Mouse (Mus musculus) ovary, postnatal 14 days (tissue): ENCODE data around the gene Atp6v0e.

Source experiments
- DNase-seq: peaks from one replicate; pipeline ENCODE4 v3.0.0; 2022; ENCODE audit warnings: low spot score

The Atp6v0e gene

GRCm38 (mm10) chr17:26662978-26663683 is at the start of gene Atp6v0e:
TSS of gene Atp6v0e (plus strand) at chr17:26663231.
- peak; percentile 94 for DNase-seq

GRCm38 (mm10) chr17:26614286-26614685 is 48.7 kb upstream of the Atp6v0e start:
- no peak for DNase-seq

DNA sequence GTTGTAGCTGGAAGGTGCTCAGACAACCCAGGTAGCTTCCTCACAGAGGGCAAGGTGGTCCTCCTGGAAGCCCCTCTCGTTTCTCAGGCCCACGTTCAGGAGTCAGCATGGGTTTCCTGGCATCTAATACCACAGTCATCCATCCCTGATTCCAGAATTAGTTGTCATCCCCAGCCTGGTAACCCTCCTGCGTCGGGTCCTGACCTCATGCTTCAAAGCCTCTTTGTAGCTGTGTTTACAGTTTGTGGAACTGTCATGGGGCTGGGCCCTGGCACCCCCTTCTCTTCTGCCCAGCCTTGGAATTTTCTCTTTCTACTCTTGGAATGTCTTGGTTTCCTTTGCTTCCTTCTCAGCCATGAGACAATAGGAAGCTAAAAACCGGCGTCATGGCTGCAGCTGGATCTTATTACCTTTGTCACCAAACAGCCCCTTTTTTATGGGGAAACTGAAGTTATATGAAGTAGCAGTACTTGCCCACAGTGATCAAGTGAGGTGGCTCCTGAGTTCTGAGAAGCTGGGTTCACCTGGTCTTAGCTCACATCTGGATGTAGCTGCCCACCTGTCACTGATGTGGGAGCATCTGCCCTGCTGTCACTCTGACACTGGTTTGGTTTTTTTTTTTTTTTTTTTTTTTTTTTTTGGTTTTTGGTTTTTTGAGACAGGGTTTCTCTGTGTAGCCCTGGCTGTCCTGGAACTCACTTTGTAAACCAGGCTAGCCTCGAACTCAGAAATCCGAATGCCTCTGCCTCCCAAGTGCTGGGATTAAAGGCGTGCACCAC is 48.1 kb upstream of the Atp6v0e start:
- no peak for DNase-seq

DNA sequence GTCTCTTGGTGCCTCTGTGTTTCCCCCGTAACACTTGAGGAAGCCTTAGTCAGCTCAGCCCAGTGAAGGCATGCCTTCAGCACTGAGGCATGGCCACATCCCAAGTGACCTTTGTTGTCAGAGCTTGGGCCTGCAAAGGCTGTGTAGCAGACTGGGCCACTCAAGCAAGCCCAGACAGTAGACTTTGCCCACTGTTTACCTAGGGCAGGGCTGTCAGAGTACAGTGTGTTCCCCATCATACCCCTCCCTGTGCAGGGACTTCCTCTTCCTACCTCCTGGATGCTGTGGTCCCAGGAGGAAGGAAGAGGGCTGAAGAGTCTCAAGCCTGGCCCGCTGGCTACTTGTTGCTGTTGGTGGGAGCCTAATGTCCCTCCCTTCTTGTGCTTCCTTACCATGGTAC is 46.3 kb upstream of the Atp6v0e start:
- no peak for DNase-seq

DNA sequence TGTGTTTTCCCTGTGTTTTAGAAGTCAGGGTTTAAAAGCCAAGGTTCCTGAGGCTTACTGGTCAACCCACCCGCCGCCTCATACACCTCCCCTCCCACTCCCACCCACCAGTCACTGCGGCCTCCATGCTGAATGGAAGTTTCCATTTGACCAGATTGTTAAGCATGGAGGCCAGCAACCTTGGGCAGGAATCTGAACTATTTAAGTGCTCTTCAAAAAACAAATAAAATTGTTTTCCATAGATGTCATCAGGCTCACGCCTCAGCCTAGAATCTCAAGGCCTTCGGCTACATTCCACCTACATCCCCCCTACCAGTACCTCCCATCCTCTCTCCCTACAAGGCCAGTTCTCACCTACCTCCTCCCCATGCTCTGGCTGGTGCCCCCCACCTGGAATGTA is 44.5 kb upstream of the Atp6v0e start:
- DNase-seq = no peak

GRCm38 (mm10) chr17:26619577-26619976 is 43.5 kb upstream of the Atp6v0e start:
- no peak for DNase-seq

- DNase-seq = no peak
These were observed 42.7 kb upstream of the Atp6v0e start for GRCm38 (mm10) chr17:26620292-26620691.

DNA sequence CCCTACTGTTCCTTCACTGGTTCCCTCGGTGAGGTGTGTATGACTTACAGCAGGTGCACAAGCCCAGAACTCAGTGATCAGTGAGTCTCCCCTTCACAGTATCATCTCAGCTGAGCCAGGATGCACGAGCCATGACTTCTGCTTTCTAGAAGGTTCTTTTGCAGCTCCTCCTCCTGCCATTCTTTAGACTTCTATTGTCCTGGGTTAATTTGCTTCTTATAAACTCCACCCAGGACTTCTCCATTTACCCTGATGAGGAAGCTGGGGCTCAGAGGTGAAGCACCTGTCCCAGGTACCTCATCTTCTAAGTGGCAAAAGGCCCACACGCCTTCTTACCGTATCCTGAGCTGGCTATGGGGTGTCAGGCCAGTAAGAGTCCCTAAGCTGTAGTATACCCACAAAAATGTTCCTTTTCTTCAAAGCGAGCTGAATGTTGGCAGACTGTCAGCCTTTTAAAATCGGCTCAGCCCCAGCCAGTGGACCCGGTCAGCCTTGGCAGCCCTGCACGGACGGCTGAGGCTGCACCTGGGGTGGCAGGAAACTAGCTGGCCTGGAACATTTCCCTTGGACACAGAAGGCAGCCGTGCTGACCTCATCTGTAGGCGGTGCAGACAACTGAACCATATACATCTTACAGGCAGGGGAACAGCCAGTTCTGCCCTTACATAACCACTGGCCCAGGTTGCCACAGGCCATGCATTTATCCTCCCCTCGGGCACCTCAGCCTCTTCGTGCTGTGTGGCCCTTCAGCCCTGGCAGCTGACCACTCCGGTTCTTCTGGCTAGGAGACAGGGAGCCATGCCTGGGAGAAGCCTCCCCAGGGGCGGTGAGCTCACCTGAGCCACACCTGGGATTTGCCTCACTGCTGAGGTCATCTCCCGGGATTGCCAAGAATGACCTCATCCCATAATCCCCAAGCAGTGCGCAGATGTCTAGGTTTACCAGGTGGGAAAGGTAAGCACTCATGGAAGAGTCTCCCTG is 42.0 kb upstream of the Atp6v0e start:
- peak; percentile 48 for DNase-seq

DNA sequence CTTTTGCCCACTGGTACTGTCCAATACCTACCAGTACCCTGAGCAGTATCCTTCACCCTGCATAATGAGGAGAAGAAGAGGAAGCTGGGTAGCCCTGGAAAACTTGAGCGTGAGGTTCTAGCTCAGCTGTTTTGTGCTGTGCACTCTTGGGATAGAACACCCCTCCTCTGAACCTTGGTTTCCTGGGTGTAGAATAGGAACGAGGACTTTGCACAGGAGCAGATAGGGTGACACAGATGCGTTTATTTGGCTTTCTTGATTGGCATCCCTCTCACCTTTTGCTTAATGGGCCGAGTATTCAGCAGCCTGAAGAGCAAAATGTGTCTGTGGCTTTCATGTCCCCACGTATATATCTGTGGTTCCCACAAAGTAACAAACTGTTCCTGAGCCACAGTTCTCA is 41.1 kb upstream of the Atp6v0e start:
- no peak for DNase-seq

DNA sequence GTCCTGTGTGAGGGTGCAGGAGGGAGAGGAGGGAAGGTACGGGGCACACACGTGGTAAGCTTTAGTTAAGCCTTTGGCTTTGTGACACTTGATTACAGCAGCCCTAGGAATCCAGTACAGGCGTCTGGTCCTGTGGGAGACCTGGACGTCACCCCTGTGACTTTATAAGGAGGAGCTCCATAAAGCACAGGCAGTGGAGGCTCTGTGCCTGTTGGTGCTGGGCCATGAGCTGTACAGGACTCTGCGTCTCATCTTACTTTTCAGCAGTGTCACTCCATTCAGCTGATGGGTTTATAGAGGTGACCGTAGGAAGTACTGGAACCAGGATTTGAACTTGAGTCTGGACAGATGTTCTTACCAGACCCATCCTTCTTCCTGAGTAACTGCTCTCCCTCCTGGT is 39.0 kb upstream of the Atp6v0e start:
- DNase-seq = no peak

DNA sequence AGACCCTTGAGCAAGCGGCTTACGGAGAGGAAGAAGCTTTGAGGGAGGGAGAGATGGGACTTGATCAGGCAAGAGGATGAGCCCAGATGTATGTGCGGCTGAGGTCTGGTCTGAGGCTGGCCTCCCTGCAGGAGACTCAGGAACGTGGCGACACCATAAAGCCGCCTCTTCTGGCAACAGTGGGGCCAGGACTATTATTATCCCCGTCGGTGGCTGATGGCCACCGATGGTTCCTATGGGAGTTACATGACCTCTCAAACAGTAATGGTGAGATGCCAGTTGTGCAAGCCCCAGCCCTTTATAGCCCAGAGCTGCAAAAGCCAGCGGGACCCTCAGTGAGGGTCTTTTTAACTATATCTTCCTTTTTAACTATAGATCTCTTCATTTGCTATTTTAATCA is 38.0 kb upstream of the Atp6v0e start:
- DNase-seq = no peak

- DNase-seq = no peak
These were observed 37.5 kb upstream of the Atp6v0e start for GRCm38 (mm10) chr17:26625521-26626010.

GRCm38 (mm10) chr17:26628479-26628878 is 34.6 kb upstream of the Atp6v0e start:
- DNase-seq = no peak

DNA sequence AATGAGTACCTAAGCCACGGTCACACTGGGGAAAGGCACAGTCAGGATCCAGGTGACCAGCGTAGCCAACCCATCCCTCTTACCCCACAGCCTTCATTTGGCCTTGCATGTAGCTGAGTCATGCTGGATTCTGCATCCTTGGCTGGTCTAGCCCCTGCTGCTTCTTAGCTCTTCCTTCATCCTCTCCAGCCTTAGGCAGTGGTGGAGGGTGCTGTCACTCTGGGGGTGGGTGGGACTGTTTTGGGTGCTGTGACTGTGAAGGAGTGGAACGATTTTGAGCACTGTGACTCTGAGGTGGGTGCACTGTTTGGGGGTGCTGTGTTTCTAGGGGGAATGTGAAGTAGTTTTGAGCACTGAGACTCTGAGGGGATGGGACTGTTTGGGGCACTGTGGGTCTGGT is 34.1 kb upstream of the Atp6v0e start:
- DNase-seq = no peak

DNA sequence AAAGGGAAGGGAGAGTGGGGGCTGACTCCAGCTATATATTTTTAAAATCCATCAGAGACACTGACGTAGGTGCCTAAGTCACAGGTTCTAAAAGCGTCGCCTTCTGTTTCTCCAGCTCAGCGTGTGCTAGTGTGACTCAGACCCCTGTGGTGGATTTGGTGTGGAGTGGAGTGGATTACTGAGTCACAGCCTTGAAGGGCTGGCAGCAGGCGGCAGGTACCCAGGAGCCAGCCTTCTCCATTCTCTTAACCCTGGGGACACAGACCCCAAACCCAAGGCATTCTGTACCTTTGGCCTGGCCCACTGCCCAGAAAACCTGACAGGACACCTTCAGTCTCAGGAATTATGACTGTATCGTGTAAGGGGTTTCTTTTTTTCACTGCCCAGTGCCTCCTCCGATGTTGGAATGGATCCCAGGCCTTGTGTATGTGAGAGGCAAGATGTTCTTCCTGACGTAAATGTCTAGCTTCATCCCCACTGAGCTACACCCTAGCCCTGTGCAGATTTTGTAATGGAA is 31.2 kb upstream of the Atp6v0e start:
- DNase-seq = no peak

DNA sequence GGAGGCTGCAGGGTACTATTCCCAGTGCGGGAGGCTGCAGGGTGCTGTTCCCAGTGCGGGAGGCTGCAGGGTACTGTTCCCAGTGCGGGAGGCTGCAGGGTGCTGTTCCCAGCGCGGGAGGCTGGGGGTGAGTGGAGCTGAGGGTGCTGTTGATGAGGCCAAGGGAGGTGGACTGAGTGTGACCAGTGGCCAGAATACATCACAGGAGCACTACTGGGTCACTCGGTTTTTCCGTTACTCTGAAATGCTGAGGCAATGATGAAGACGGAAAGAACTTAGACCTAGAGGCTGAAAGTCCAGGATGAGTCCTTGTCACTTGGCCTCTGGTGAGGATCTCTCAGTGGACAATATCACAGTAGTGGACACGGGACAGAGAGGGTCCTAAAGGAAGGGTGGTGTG is 29.8 kb upstream of the Atp6v0e start:
- DNase-seq = no peak

DNA sequence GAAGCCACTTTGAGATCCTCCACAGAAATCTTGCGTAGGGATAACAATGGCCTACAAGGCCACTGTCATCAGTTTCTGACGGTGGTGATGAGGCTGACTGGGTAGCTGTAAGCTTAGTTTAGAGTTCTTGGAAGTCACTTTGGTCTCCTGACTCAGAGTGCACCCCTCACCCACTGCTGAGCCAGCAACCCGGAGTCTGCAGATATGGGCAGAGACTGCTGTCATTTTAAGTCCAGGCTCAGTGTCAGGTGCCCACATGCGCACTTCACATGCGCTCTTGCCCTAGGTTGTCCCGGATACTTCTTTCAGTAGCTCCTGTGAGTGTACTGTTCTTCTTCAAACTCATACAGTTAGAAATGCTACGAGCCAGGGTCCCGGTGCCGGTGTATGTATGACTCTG is 29.1 kb upstream of the Atp6v0e start:
- DNase-seq = no peak

DNA sequence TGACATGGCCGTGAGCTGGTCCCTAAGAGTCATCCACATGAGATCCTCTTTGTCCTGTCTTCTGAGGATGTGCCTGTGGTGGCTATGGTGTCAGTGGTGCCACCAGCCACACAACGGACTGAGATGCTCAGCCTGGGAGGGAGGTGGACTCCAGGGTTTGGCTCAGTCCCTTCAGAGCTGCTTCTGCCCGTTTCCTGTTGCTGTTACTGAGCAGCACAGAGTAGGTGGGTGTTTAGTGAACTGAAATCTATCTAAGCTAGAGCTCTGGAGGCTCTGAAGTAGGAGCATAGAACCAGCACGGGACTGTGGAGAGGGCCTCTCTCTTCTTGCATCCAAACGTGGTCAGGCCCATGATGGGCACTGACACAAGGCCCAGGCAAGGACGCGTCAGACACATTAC is 28.5 kb upstream of the Atp6v0e start:
- DNase-seq = no peak

- no peak for DNase-seq
These were observed 27.1 kb upstream of the Atp6v0e start for GRCm38 (mm10) chr17:26635951-26636350.

DNA sequence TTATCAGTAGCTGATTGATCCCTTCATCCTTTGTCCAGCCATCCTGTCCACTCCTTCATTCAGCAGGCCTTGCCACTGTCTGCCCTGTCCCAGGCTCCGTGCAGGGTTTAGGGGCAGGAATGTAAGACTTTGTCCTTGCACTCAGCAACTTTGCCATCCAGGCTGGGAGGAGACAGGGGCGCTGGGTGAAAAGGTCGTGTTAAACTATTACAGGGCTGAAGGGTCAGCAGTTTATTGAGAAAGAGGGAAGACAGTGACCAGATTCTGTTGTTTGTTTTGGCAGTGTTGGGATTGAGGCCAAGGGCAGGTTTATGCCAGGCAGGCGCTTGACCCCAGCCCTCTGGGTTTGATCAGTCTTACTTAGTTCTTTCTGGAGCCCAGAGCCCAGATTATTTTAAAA is 25.2 kb upstream of the Atp6v0e start:
- DNase-seq = no peak

GRCm38 (mm10) chr17:26638655-26639054 is 24.4 kb upstream of the Atp6v0e start:
- DNase-seq = peak; percentile 73

DNA sequence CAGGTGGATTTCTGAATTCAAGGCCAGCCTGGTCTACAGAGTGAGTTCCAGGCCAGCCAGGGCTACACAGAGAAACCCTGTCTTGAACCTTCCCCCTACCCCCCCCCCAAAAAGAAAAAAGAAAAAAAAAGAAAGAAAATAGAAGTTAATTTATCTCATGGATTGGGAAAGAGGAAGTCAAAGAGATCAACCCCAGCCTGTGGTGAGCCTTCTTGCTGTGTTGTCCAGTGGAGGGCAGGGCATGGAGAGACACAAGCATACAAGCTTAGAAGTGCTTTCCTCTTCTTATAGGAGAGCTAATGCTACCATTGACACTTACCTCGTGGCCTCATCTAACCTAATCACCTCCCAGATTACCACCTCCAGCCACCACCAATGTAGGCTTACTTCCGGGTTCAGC is 23.2 kb upstream of the Atp6v0e start:
- no peak for DNase-seq
